Mouse (Mus musculus) thymus, adult 2 months (tissue): Measurements from ENCODE around the gene Arl6ip1. TPM values are rescaled to one million over a fixed set of nuclear protein-coding genes. Genes with fewer than 3 reads are reported as not detected.

ENCODE experiments used
- DNase-seq: peaks from one replicate; pipeline ENCODE4 v3.0.0; 2021
- H3K27ac ChIP-seq: fragments of 200-500 bp; 2 replicates; pipeline ENCODE4 v1.5.1; 2012; ENCODE audit warnings: low read length, control low read depth; ENCODE audit not compliant: control insufficient read depth, insufficient read depth
- H3K27me3 ChIP-seq: fragments of 200-500 bp; 2 replicates; pipeline ENCODE4 v1.6.1; 2012; ENCODE audit warnings: mild to moderate bottlenecking, low read length, moderate library complexity, mixed read lengths; ENCODE audit not compliant: control insufficient read depth, insufficient read depth
- H3K36me3 ChIP-seq: fragments of 200-500 bp; 2 replicates; pipeline ENCODE4 v1.6.1; 2012; ENCODE audit warnings: mild to moderate bottlenecking, low read length, moderate library complexity; ENCODE audit not compliant: control insufficient read depth, insufficient read depth
- H3K4me1 ChIP-seq: fragments of 200-500 bp; replicated peaks from 2 replicates; pipeline ENCODE4 v1.6.1; 2012; ENCODE audit warnings: low read length; ENCODE audit not compliant: control insufficient read depth, insufficient read depth
- H3K4me3 ChIP-seq: fragments of 200-500 bp; 2 replicates; pipeline ENCODE4 v1.5.1; 2012; ENCODE audit warnings: mild to moderate bottlenecking, low read length, control low read depth, moderate library complexity; ENCODE audit not compliant: control insufficient read depth, insufficient read depth
- CTCF ChIP-seq: fragments of 200-500 bp; IDR thresholded peaks from 2 replicates; pipeline ENCODE4 v1.5.1; 2012; ENCODE audit warnings: mild to moderate bottlenecking, control low read depth, low read length, moderate library complexity, borderline replicate concordance; ENCODE audit not compliant: control insufficient read depth, poor library complexity, insufficient read depth; ENCODE audit errors: extremely low read depth
- POLR2A ChIP-seq: fragments of 200-500 bp; IDR thresholded peaks from 2 replicates; pipeline ENCODE4 v1.6.1; 2012; ENCODE audit warnings: mild to moderate bottlenecking, low read length, control low read depth, moderate library complexity; ENCODE audit not compliant: control insufficient read depth, poor library complexity, insufficient read depth; ENCODE audit errors: extremely low read depth
- WGBS: fragments of 180-500 bp; shearing (Covaris S2); methylation state at CpG from one replicate; pipeline ENCODE4 v1.1.7; 2018; 5-methylcytosine and 5-hydroxymethylcytosine counted together
- polyA plus RNA-seq: library from polyadenylated mRNA; depleted of rRNA; stranded (reverse); fragments of >200 nt; gene quantifications from 2 replicates; pipeline ENCODE4 v1.2.3, GENCODE M21; 2012

Gene Arl6ip1
- polyA plus RNA-seq, 1 experiment: 232 TPM

GRCm38 (mm10) chr7:118118426-118118825 lies 11.0 kb downstream of the Arl6ip1 start:
- Histone ChIP-seq H3K4me1 (peaks cover 27% of the 10 kb centered on the region), H3K27ac (no peak overlapping the region), H3K4me3 (no peak overlapping the region), H3K36me3 (peaks cover 57% of the 10 kb centered on the region), H3K27me3 (no peaks in the 10 kb centered on the region)
- TF ChIP-seq POLR2A: no peak
- TF ChIP-seq CTCF: no peak
- no peak for DNase-seq
- WGBS: 81% methylated on average over 3 of the region's 3 CpGs

- Histone ChIP-seq H3K27me3 (no peaks in the 10 kb centered on the region), H3K36me3 (peaks cover 60% of the 10 kb centered on the region), H3K27ac (no peak overlapping the region), H3K4me1 (peaks cover 27% of the 10 kb centered on the region), H3K4me3 (no peak overlapping the region)
- TF ChIP-seq POLR2A (no peak), CTCF (no peak)
- 57% methylated on average over 4 of the region's 4 CpGs for WGBS
- DNase-seq: no peak
Measured at GRCm38 (mm10) chr7:118117539-118118210, 11.8 kb downstream of the Arl6ip1 start.

- H3K36me3 ChIP-seq: peaks cover 60% of the 10 kb centered on the region
- no peaks in the 10 kb centered on the region for H3K27me3 ChIP-seq
- WGBS: 24% methylated on average over 8 of the region's 8 CpGs
- no peak overlapping the region for H3K27ac ChIP-seq
- no peak overlapping the region for H3K4me3 ChIP-seq
- H3K4me1 ChIP-seq: peaks cover 30% of the 10 kb centered on the region
- no peak for DNase-seq
- no peak for TF ChIP-seq CTCF
- TF ChIP-seq POLR2A: no peak
Measured at GRCm38 (mm10) chr7:118116787-118117538, 12.5 kb downstream of the Arl6ip1 start.

GRCm38 (mm10) chr7:118115877-118116568 lies 13.4 kb downstream of the Arl6ip1 start, which contains the start of gene Rps15a:
Gene Rps15a (minus strand): TSS chr7:118116188.
- under 1% methylated on average over 40 of the region's 40 CpGs for WGBS
- Histone ChIP-seq H3K27me3 (no peaks in the 10 kb centered on the region), H3K4me1 (peaks cover 29% of the 10 kb centered on the region), H3K36me3 (peaks cover 60% of the 10 kb centered on the region), H3K4me3 (peak within 1 kb of the TSS; percentile 81), H3K27ac (peak within 1 kb of the TSS; percentile 93)
- DNase-seq: peak; percentile 95
- no peak for TF ChIP-seq CTCF
- TF ChIP-seq POLR2A: peak; percentile 58; the same call in 1 of the 2 replicates

GRCm38 (mm10) chr7:118115533-118115876 lies 14.0 kb downstream of the Arl6ip1 start:
- Histone ChIP-seq H3K27ac (peak overlapping the region; percentile 52), H3K4me3 (peak overlapping the region; percentile 81), H3K4me1 (peaks cover 25% of the 10 kb centered on the region), H3K36me3 (peaks cover 60% of the 10 kb centered on the region), H3K27me3 (no peaks in the 10 kb centered on the region)
- WGBS: 1% methylated on average over 20 of the region's 20 CpGs
- DNase-seq: no peak
- TF ChIP-seq CTCF (no peak), POLR2A (no peak)

- H3K4me3 ChIP-seq: no peak overlapping the region
- H3K4me1 ChIP-seq: peaks cover 14% of the 10 kb centered on the region
- no peak for DNase-seq
- 48% methylated on average over 5 of the region's 5 CpGs for WGBS
- H3K27ac ChIP-seq: no peak overlapping the region
- no peak for TF ChIP-seq CTCF
- no peak for TF ChIP-seq POLR2A
- H3K36me3 ChIP-seq: peaks cover 64% of the 10 kb centered on the region
- H3K27me3 ChIP-seq: no peaks in the 10 kb centered on the region
Measured at GRCm38 (mm10) chr7:118113541-118114297, 15.7 kb downstream of the Arl6ip1 start.
